Mouse (Mus musculus) gastrocnemius, postnatal 10 days (tissue): Measurements from ENCODE around the gene Krt86. TPM values are rescaled to one million over a fixed set of nuclear protein-coding genes. Genes with fewer than 3 reads are reported as not detected.
A peak's percentile ranks its signal among the peaks of the same experiment; 100 is the strongest.

ENCODE experiments used
- DNase-seq: peaks from one replicate; pipeline ENCODE4 v3.0.0; 2021; ENCODE audit warnings: mixed read lengths
- long read RNA-seq, 2 experiments: library from polyadenylated mRNA; stranded (forward); transcript quantifications; one replicate each; pipeline ENCODE4 v2.0.0; 2021
- total RNA-seq, 2 experiments: library from RNA; stranded (reverse); gene quantifications; 2 replicates each; pipeline ENCODE4 v1.2.3; 2021

Krt86 gene
- not detected for total RNA-seq
- long read RNA-seq, experiment 1, result 0 reads
- long read RNA-seq, experiment 2, result 0 reads

- peak; percentile 32 for DNase-seq
Observed at GRCm38 (mm10) chr15:101472952-101473528, at the start of gene Krt86. Gene Krt86, plus strand, starts transcription at chr15:101473478.

DNA sequence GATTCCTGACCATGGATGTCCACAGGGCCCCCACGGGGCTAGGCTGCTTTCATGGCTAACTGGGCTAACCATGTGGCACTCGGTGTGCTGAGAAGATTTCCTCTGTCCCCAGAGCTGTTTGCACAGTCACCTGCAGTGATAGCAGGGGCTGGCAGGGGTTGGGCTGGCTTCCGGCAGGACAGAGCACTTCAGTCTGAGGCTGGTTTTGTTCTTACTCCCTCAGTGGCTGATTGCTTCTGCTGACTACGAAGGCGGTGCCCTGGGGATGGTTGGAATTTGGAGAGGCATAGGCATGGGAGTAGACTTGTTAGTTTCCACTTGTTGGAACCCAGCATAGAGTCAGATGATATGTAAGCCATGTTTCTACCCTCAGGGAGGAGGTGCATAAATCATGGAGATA, 48.4 kb upstream of the Krt86 start:
- no peak for DNase-seq

DNA sequence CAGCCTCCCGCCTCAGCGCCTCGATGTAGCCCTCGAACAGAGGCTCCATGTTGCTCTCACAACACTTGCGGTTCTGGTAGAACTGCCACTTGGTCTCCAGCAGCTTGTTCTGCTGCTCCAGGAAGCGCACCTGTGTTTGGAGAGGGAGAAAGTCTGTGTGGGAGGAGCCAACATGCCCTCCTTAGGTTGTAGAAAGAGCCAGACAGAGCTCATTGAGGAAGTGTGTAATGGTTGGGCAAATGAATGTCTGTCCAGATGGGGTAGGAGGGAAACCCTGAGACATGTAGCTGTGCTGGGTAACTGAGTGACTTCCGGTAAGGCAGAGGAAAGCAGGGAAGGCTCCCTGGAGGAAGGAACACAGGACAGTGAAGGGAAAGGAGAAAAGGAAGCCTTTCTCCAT, 36.7 kb upstream of the Krt86 start:
- no peak for DNase-seq

DNA sequence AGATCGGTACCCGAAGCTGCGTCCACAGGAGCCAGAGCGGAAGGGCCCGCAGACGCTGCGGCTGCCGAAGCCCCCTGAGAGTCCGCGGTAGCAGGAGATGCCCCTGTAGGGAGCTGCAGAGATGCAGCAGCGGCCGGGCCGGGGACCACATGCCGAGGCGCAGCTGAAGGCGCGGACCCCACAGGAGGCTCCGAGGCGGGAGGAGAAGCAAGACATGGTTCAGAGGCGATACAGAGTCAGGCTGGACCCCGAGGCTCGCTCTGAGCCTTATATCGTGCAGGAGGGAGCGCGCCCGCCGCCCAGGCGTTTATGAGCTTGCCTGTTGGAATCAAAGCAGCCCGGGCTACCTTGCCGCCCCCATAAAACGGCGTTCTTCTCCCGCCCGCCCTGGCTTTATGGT, 34.7 kb upstream of the Krt86 start, which contains the start of gene Krt87:
TSS of gene Krt87 (minus strand) at position 250 of the 400 bp plus-strand sequence.
- no peak for DNase-seq

DNA sequence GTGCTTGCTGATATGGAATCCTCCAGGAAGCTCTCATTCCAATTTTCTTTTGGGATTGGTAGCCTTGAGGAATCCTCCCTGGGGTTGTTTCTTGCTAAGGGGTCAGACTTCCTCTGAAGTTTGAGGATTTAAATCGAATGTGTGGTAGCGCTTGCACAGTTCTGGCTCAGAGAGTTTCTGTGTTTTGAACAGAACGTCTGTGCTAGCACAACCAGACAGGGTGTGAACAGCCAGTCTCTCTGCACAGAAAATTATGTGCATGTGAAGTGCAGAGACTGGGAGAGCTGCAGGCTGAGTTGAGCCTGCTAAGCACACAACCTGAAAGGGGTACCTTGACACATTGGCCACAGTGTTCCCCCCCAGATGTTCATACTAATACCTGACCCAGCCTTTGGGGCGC, 32.4 kb upstream of the Krt86 start:
- no peak for DNase-seq

DNA sequence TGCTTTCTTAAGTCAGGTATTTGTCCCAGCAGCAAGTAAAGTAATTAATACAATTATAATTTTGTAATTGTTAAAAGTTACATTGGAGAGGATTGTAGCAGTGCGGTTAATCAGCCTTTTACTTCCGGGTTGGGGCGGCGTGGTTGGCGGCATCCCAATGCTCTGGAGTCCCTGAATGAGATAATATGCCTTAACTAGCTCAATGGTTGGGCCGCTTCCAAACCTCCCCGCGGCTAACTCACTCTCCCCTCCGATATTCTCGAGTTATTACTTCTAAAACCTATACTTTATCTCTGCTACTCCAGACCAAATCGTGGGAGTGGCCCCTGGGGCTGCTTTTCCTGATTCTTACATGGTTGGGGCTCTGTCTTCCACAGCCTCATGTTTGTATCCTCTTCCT, 26.7 kb upstream of the Krt86 start:
- DNase-seq, result peak; percentile 60

DNA sequence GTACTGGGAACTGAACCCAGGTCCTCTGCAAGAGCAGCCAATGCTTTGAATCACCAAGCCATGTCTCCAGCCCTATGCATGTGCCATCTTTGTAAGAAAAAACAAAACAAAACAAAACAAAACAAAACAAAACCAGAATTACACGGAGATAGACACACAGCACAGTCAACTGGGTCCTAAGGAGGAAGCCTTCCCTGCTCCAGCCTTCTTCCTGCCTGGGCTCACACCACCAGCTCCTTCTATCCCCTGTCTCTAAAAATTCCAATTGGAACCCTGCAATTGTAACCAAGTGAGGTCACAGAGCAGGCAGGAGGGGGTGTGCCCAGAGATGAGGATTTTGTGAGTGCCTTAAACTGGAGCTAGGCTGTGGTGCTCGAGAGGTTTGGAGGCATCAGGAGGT, 25.8 kb upstream of the Krt86 start, which contains the start of gene Krt88:
TSS of gene Krt88 (plus strand) at position 301 of the 400 bp plus-strand sequence.
- no peak for DNase-seq

- DNase-seq, result peak; percentile 84
Observed at GRCm38 (mm10) chr15:101453093-101453736, 20.1 kb upstream of the Krt86 start.

- DNase-seq, result no peak
Observed at GRCm38 (mm10) chr15:101454774-101455173, 18.5 kb upstream of the Krt86 start.

DNA sequence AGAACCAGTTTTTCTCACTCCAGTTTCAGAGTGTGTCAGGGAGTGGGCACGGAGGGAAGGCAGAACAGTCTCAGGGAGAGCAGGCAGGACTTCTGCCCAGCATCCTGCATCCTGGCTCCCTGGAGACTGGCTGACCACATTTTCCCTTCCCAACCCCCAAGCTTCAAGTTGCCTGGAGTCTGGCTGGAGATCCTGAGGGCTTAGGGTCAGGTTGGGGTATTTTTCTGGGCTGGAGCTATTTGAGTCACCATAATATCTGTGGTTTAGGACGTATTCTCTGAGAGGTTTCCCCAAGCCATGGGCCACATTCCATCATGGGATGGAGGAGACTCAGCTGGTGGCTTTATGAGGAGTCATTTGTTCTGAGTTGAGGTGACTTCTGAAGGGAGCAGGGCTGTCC, 18.0 kb upstream of the Krt86 start:
- DNase-seq, result no peak

DNA sequence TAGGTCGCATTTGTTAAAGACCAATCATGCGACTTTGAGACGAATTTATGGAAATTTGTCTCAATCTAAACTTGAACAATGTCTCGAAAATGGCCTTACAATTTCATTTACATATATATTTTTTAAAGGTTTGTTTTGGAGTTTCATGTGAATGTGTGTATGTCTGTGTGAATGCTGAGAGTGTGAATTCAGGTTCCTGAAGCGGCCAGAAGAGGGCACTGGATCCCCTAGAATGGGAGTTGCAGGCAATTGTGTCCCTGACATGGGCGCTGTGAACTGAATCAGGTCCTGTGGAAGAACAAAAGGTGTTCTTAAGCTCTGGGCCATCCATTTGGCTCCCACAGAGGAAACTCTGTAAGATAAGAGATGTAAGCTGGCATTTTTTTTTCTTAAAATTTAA, 17.4 kb upstream of the Krt86 start:
- no peak for DNase-seq

DNA sequence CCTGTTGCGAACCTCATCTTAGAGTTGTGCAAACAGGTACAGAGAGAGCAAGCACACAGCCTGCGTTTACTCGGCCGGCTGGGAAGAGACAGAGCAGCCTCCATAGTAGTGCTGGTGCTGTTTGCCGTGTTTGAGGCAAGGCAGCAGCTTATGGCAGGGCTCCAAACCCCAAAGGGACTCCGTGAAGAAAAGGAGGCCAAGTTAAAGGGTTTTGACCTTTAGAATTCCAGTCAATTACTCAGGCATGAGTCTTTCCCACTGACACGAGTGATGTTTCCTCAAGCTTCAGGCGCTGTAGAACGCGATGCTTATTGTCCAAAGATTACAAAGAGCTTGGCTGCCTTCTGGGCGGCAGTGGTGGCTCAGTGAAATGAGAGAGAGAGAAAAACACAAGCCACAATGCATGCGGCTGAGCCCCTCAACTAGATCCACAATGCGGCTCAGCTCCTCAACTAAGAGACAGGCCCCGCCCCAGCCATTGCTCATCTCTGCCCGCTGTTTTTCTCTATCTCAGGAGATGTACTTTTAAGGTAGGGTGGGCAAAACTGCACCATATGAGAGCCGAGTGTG, 14.8 kb upstream of the Krt86 start:
- no peak for DNase-seq

GRCm38 (mm10) chr15:101459283-101459682, 14.0 kb upstream of the Krt86 start:
- DNase-seq, result peak; percentile 21

DNA sequence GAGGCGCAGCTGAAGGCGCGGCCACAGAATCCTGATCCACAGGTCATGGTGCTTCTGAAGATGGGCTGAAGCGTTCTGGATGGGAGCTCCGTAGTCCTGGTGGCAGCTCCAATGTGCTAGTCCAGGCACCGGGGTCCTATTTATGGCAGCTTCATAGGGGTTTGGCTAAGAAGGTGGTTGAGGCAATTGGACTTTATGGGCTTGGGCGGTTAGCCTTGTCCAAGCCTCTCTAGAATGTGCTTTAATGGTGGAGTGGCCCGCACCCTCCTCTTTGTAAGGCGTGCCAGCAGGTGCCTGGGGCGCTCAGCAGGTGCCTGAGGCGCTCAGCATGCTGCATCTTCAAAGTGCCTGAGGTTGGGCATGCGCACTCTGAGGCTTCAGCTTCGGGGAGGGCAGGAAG, 9.6 kb upstream of the Krt86 start, which contains the start of gene Krt81:
TSS of gene Krt81 (minus strand) at position 101 of the 400 bp plus-strand sequence.
- DNase-seq, result no peak

- DNase-seq, result no peak
Observed at GRCm38 (mm10) chr15:101469093-101469492, 4.2 kb upstream of the Krt86 start.

DNA sequence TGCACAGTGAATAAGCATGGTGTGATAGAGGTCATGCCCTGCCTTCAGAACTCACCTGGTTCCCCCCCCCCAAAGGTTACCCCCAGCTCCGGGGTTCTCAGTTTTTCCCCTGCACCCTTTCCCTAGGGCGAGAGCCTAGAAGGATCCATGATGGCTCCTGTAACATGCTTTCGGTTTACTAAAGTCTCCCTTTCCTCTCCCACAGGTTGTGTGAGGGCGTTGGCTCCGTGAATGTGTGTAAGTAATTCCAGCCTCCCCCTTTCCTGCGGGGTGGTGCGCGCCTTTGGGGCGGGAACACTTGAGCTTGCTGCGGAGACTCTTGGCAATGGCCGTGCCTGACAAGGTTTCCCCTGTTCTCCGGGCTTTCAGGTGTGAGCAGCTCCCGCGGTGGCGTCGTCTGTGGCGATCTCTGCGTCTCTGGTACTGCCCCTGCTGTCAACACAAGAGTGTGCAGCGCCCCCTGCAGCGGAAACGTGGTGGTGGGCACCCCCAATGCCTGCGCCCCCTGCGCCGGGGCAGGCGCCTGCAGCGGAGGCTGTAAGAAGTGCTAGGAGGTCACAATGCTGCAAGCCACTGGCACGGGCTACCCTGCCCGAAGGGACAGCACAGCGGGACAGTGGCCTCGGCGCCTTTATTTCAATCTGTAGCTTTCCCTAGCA, 5.9 kb downstream of the Krt86 start:
- DNase-seq, result peak; percentile 60

- DNase-seq, result no peak
Observed at GRCm38 (mm10) chr15:101479666-101480060, 6.4 kb downstream of the Krt86 start.

GRCm38 (mm10) chr15:101482056-101482455, 8.8 kb downstream of the Krt86 start:
- DNase-seq, result no peak

- DNase-seq, result no peak
Observed at GRCm38 (mm10) chr15:101483646-101484045, 10.4 kb downstream of the Krt86 start.

DNA sequence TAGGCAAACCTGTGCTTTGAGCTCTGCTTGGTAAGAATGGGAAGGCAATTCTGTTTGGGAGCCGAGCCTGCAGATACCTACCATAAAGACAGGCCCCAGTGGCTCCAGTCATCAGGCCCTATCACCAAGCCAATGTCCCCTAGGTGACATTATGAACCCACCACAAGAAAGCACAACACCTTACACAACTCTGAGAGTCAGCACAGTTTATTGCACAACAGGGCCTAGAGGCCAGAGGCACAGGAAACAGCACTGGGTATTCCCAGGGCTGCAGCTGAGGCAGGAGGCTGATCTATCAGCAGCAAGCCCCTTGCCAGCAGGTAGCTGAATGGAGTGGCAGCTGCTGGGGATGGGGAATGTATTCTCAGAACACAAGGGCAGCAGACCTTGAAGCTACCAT, 11.7 kb downstream of the Krt86 start:
- no peak for DNase-seq

- no peak for DNase-seq
Observed at GRCm38 (mm10) chr15:101485911-101486635, 12.8 kb downstream of the Krt86 start.

GRCm38 (mm10) chr15:101491431-101491830, 18.2 kb downstream of the Krt86 start, which contains the start of gene Krt83:
Gene Krt83, minus strand, starts transcription at chr15:101491512.
- DNase-seq, result no peak
